Mouse (Mus musculus): Measurements from ENCODE around the gene Ubp1.

GRCm38 (mm10) chr9:113981099-113981880 is 50.6 kb downstream of the Ubp1 start:
- no peak for TF ChIP-seq CTCF (conservative IDR thresholded peaks at IDR 0.05; ENCODE audit: insufficient read depth, insufficient read length, low read depth, low read length)
- TF ChIP-seq POLR2A (IDR thresholded peaks at IDR 0.05; ENCODE audit: low read depth, low read length) = no peak
